Comparison of ENCODE assay signal across 11 mouse cellular contexts in genomic region chr6:147391425-147392158, GRCm38 (mm10).
A peak's percentile ranks its signal among the peaks of the same experiment; 100 is the strongest.
DNase-seq lines count a peak whose midpoint lies in the region; ATAC-seq and TF ChIP-seq lines count a peak whose summit lies in the region.
"Had no signal": no experiment of that assay in that cellular context is flagged by ENCODE, and none has a peak within 500 bp of the region (broad histone marks: within the 10 kb centered on the region; RNA-seq: fewer than 3 reads in every experiment).

No protein-coding gene starts in this region.

- peak; percentile 21 for DNase-seq in midbrain, embryonic 14.5 days
- no peak for DNase-seq in midbrain, postnatal 0 days (ENCODE audit: low spot score)
- DNase-seq in hindbrain, embryonic 10.5 days (ENCODE audit: low spot score) = peak; percentile 22
- no peak for DNase-seq in cerebellum, postnatal 25 days
- DNase-seq: adrenal gland, postnatal 36 days; heart, adult 18-20 months; right cerebral cortex, postnatal 4 days had no signal

- 49% methylated on average over 14 of the region's 14 CpGs for WGBS in midbrain, embryonic 14.5 days
- WGBS in midbrain, postnatal 0 days = 47% methylated on average over 14 of the region's 14 CpGs
- WGBS in embryonic facial prominence, embryonic 13.5 days = 38% methylated on average over 14 of the region's 14 CpGs
- WGBS in hindbrain, embryonic 10.5 days = 32% methylated on average over 14 of the region's 14 CpGs
- 47% methylated on average over 14 of the region's 14 CpGs for WGBS in stomach, embryonic 16.5 days
- 59% methylated on average over 14 of the region's 14 CpGs for WGBS in kidney, embryonic 15.5 days

- H3K9ac ChIP-seq in midbrain, embryonic 14.5 days (replicated peaks; ENCODE audit: low read length) = no peak overlapping the region
- no peak overlapping the region for H3K9ac ChIP-seq in midbrain, postnatal 0 days (replicated peaks; ENCODE audit: low read length, poor library complexity, severe bottlenecking)
- H3K9ac ChIP-seq in embryonic facial prominence, embryonic 13.5 days = no peak overlapping the region
- no peak overlapping the region for H3K9ac ChIP-seq in stomach, embryonic 16.5 days (ENCODE audit: low read length)
- H3K9ac ChIP-seq in kidney, embryonic 15.5 days = no peak overlapping the region

- no peaks in the 10 kb centered on the region for H3K27me3 ChIP-seq in midbrain, embryonic 14.5 days (ENCODE audit: control insufficient read depth, insufficient read depth, low read length)
- no peaks in the 10 kb centered on the region for H3K27me3 ChIP-seq in midbrain, postnatal 0 days (ENCODE audit: insufficient read depth, low read length)
- H3K27me3 ChIP-seq in embryonic facial prominence, embryonic 13.5 days = no peaks in the 10 kb centered on the region
- H3K27me3 ChIP-seq in hindbrain, embryonic 10.5 days (ENCODE audit: insufficient read depth, poor library complexity, severe bottlenecking) = no peaks in the 10 kb centered on the region
- no peaks in the 10 kb centered on the region for H3K27me3 ChIP-seq in stomach, embryonic 16.5 days (ENCODE audit: control insufficient read depth, insufficient read depth, low read length)
- H3K27me3 ChIP-seq in kidney, embryonic 15.5 days = no peaks in the 10 kb centered on the region

- no peak overlapping the region for H3K27ac ChIP-seq in midbrain, embryonic 14.5 days (replicated peaks; ENCODE audit: low read depth, low read length)
- H3K27ac ChIP-seq in midbrain, postnatal 0 days (ENCODE audit: low read depth, low read length) = no peak overlapping the region
- peak overlapping the region; percentile 71 for H3K27ac ChIP-seq in embryonic facial prominence, embryonic 13.5 days
- peak overlapping the region; percentile 23; the same call in 1 of the 2 replicates for H3K27ac ChIP-seq in hindbrain, embryonic 10.5 days
- peak overlapping the region; percentile 56; the same call in 1 of the 2 replicates for H3K27ac ChIP-seq in stomach, embryonic 16.5 days (ENCODE audit: low read length)
- H3K27ac ChIP-seq in kidney, embryonic 15.5 days = no peak overlapping the region

- no peaks in the 10 kb centered on the region for H3K36me3 ChIP-seq in midbrain, embryonic 14.5 days (ENCODE audit: control insufficient read depth, insufficient read depth, low read length)
- H3K36me3 ChIP-seq in midbrain, postnatal 0 days (ENCODE audit: insufficient read depth, low read length) = no peaks in the 10 kb centered on the region
- H3K36me3 ChIP-seq in embryonic facial prominence, embryonic 13.5 days = no peaks in the 10 kb centered on the region
- no peaks in the 10 kb centered on the region for H3K36me3 ChIP-seq in hindbrain, embryonic 10.5 days
- no peaks in the 10 kb centered on the region for H3K36me3 ChIP-seq in stomach, embryonic 16.5 days (ENCODE audit: control insufficient read depth, insufficient read depth, low read length)
- H3K36me3 ChIP-seq in kidney, embryonic 15.5 days = no peaks in the 10 kb centered on the region

- no peak for TF ChIP-seq CTCF in midbrain, postnatal 0 days (IDR thresholded peaks at IDR 0.05)

- H3K4me2 ChIP-seq in midbrain, embryonic 14.5 days (ENCODE audit: low read length) = no peak overlapping the region
- no peak overlapping the region for H3K4me2 ChIP-seq in midbrain, postnatal 0 days (ENCODE audit: low read depth, low read length, poor library complexity, severe bottlenecking)
- H3K4me2 ChIP-seq in embryonic facial prominence, embryonic 13.5 days = peak overlapping the region; percentile 26; the same call in 1 of the 2 replicates
- H3K4me2 ChIP-seq in stomach, embryonic 16.5 days (ENCODE audit: low read depth, low read length) = no peak overlapping the region
- no peak overlapping the region for H3K4me2 ChIP-seq in kidney, embryonic 15.5 days
- H3K4me2 ChIP-seq: liver, embryonic 11.5 days had no signal

- no peak overlapping the region for H3K4me3 ChIP-seq in midbrain, embryonic 14.5 days (replicated peaks; ENCODE audit: low read depth, low read length)
- H3K4me3 ChIP-seq in midbrain, postnatal 0 days (ENCODE audit: low read depth, low read length) = no peak overlapping the region
- no peak overlapping the region for H3K4me3 ChIP-seq in embryonic facial prominence, embryonic 13.5 days
- H3K4me3 ChIP-seq in hindbrain, embryonic 10.5 days = no peak overlapping the region; the same call in 1 of the 2 replicates
- no peak overlapping the region for H3K4me3 ChIP-seq in stomach, embryonic 16.5 days (replicated peaks; ENCODE audit: low read length)
- no peak overlapping the region for H3K4me3 ChIP-seq in kidney, embryonic 15.5 days (replicated peaks)

- H3K4me1 ChIP-seq in midbrain, embryonic 14.5 days (ENCODE audit: control insufficient read depth, insufficient read depth, low read length) = no peaks in the 10 kb centered on the region
- H3K4me1 ChIP-seq in midbrain, postnatal 0 days (ENCODE audit: insufficient read depth, low read length) = no peaks in the 10 kb centered on the region
- peaks cover 42% of the 10 kb centered on the region for H3K4me1 ChIP-seq in embryonic facial prominence, embryonic 13.5 days
- peaks cover 42% of the 10 kb centered on the region for H3K4me1 ChIP-seq in hindbrain, embryonic 10.5 days (replicated peaks)
- H3K4me1 ChIP-seq in stomach, embryonic 16.5 days (ENCODE audit: control insufficient read depth, insufficient read depth, low read length) = peaks cover 9% of the 10 kb centered on the region
- peaks cover 29% of the 10 kb centered on the region for H3K4me1 ChIP-seq in kidney, embryonic 15.5 days

- no peak for ATAC-seq in midbrain, embryonic 14.5 days (ENCODE audit: low FRiP score, low TSS enrichment)
- no peak for ATAC-seq in midbrain, postnatal 0 days (ENCODE audit: low FRiP score)
- no peak for ATAC-seq in embryonic facial prominence, embryonic 13.5 days (ENCODE audit: insufficient number of reproducible peaks, insufficient read depth, low FRiP score, low TSS enrichment, low read depth)
- ATAC-seq in stomach, embryonic 16.5 days (ENCODE audit: insufficient read depth, low FRiP score) = peak; percentile 21; the same call in 1 of the 2 replicates
- ATAC-seq in kidney, embryonic 15.5 days (replicated peaks; ENCODE audit: low FRiP score) = no peak

- H3K9me3 ChIP-seq in midbrain, embryonic 14.5 days (ENCODE audit: control insufficient read depth, low read length) = no peaks in the 10 kb centered on the region
- no peaks in the 10 kb centered on the region for H3K9me3 ChIP-seq in midbrain, postnatal 0 days (ENCODE audit: low read length)
- H3K9me3 ChIP-seq in embryonic facial prominence, embryonic 13.5 days = no peaks in the 10 kb centered on the region
- no peaks in the 10 kb centered on the region for H3K9me3 ChIP-seq in hindbrain, embryonic 10.5 days
- H3K9me3 ChIP-seq in stomach, embryonic 16.5 days (replicated peaks; ENCODE audit: control insufficient read depth, low read length) = no peaks in the 10 kb centered on the region
- H3K9me3 ChIP-seq in kidney, embryonic 15.5 days (replicated peaks) = no peaks in the 10 kb centered on the region

Comparison
In these comparisons a context has a peak if more than half of its experiments do, and no peak if none do; other contexts are left out.
1. DNase-seq: peak in midbrain, embryonic 14.5 days (single experiment) and hindbrain, embryonic 10.5 days (single experiment); none in midbrain, postnatal 0 days (single experiment) and cerebellum, postnatal 25 days (0 of 2).
2. H3K27ac ChIP-seq: peak in embryonic facial prominence, embryonic 13.5 days (single experiment), hindbrain, embryonic 10.5 days (single experiment) and stomach, embryonic 16.5 days (single experiment); none in midbrain, embryonic 14.5 days (single experiment), midbrain, postnatal 0 days (single experiment) and kidney, embryonic 15.5 days (single experiment).